Mouse (Mus musculus) megakaryocyte-erythroid progenitor cell, adult 5-6 weeks (primary cell): ENCODE results near the gene Gstm5. TPM values are rescaled to one million over a fixed set of nuclear protein-coding genes. Genes with fewer than 3 reads are reported as not detected.
"Not testable (repeated sequence)": the region's sequence is repeated elsewhere in the genome, so short reads cannot be mapped to it uniquely, and the experiment has no call there.

Experiments used
- ATAC-seq: replicated peaks from 2 replicates; pipeline ENCODE4 v1.8.0; 2016; ENCODE audit warnings: mild to moderate bottlenecking, inconsistent platforms; ENCODE audit not compliant: severe bottlenecking, poor library complexity, low FRiP score, low TSS enrichment
- total RNA-seq, 2 experiments: library from RNA; stranded (forward) in 1 of 2; stranded (reverse) in 1 of 2; fragments of 200-1000, 215-1000 nt in 1 of 2; fragments of >200 nt in 1 of 2; fragmentation: Nextera tagmentation in 1 of 2; gene quantifications; 2 replicates each; pipeline ENCODE4 v1.2.3; 2014 to 2017

Gstm5 gene
- total RNA-seq (2014; fragmentation: Nextera tagmentation) (233 and 255 TPM in 2 replicates), total RNA-seq (2017) (231 and 241 TPM in 2 replicates)

- ATAC-seq = peak; percentile 89
Measured at GRCm38 (mm10) chr3:107895720-107896569, at the start of gene Gstm5. Gene Gstm5 (plus strand): TSS chr3:107895821.

- no peak for ATAC-seq
Measured at GRCm38 (mm10) chr3:107846175-107846574, 49.4 kb upstream of the Gstm5 start.

- ATAC-seq = no peak
Measured at GRCm38 (mm10) chr3:107846835-107847234, 48.8 kb upstream of the Gstm5 start.

- ATAC-seq = no peak
Measured at GRCm38 (mm10) chr3:107848126-107848525, 47.5 kb upstream of the Gstm5 start.

- ATAC-seq = 0 out of 2 replicates have a peak, but pooled peaks have one; percentile 32
Measured at GRCm38 (mm10) chr3:107849000-107849692, 46.5 kb upstream of the Gstm5 start.

GRCm38 (mm10) chr3:107849693-107850031 lies 46.0 kb upstream of the Gstm5 start:
- no peak for ATAC-seq

- no peak for ATAC-seq
Measured at GRCm38 (mm10) chr3:107850418-107851031, 45.1 kb upstream of the Gstm5 start.

GRCm38 (mm10) chr3:107852786-107853185 lies 42.8 kb upstream of the Gstm5 start:
- no peak for ATAC-seq

GRCm38 (mm10) chr3:107853232-107854181 lies 42.1 kb upstream of the Gstm5 start:
- ATAC-seq = no peak

GRCm38 (mm10) chr3:107855368-107855767 lies 40.3 kb upstream of the Gstm5 start:
- no peak for ATAC-seq

- ATAC-seq = no peak
Measured at GRCm38 (mm10) chr3:107857646-107858045, 38.0 kb upstream of the Gstm5 start.

GRCm38 (mm10) chr3:107861483-107861882 lies 34.1 kb upstream of the Gstm5 start:
- ATAC-seq = not testable (repeated sequence)

GRCm38 (mm10) chr3:107862471-107862870 lies 33.1 kb upstream of the Gstm5 start:
- no peak for ATAC-seq

GRCm38 (mm10) chr3:107863471-107863870 lies 32.1 kb upstream of the Gstm5 start:
- no peak for ATAC-seq

GRCm38 (mm10) chr3:107863898-107864603 lies 31.6 kb upstream of the Gstm5 start:
- ATAC-seq = peak; percentile 78

- no peak for ATAC-seq
Measured at GRCm38 (mm10) chr3:107865364-107866091, 30.1 kb upstream of the Gstm5 start.

- ATAC-seq = peak; percentile 92
Measured at GRCm38 (mm10) chr3:107867086-107867485, 28.5 kb upstream of the Gstm5 start.

- ATAC-seq = no peak
Measured at GRCm38 (mm10) chr3:107868452-107868851, 27.2 kb upstream of the Gstm5 start.
